Mouse (Mus musculus) 416B (cell line): ENCODE results near the gene Gm26741.

Source experiments
- DNase-seq: peaks from one replicate; pipeline ENCODE4 v3.0.0; 2011; ENCODE audit warnings: low read depth

The Gm26741 gene

GRCm38 (mm10) chr10:52389438-52389837 lies 30.9 kb downstream of the Gm26741 start:
- DNase-seq: no peak

- DNase-seq: no peak
These were observed 32.6 kb downstream of the Gm26741 start for GRCm38 (mm10) chr10:52391208-52391607.

DNA sequence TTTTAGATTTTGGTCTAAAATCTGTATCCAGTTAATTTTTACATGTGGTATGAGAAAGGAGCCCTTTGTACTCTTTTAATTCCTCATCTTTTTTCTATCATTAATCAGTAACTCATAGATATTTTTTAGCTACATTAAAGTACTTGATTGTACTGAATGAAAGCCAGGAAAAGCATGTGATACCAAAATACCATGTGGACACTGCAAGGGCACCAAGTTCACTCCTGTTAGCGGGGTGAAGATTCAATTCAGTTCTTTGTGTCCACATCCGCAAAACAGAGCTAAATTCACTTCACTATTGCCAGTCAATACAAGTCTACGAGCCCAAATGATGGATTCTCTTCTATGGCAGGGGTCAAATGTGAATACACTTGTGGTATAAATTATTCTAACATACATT lies 38.1 kb downstream of the Gm26741 start:
- no peak for DNase-seq

GRCm38 (mm10) chr10:52398715-52399114 lies 40.1 kb downstream of the Gm26741 start:
- DNase-seq: no peak

- no peak for DNase-seq
These were observed 41.2 kb downstream of the Gm26741 start for GRCm38 (mm10) chr10:52399722-52400121.

DNA sequence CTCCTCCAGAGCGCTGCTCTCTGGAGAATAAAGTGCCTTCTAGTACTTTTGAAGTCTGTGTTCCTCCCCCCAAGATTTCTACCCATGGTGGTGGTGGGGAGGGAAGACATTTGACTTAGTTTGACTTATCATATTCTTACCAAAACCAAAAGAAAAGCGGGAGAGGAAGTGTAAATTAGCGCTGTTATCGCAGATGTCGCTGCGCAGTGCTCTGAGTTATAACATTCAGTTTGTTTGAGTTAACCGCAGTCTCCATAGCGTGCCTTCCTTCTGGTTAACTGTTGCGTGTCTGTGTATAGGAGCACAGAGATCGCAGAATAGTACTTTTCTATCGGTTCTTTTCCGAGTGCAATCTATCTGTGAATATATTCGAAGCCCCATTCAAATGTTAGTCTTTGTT lies 46.6 kb downstream of the Gm26741 start:
- no peak for DNase-seq

GRCm38 (mm10) chr10:52407526-52407925 lies 49.0 kb downstream of the Gm26741 start:
- no peak for DNase-seq
